Mouse (Mus musculus): ENCODE measurements around the gene Lrrc8c. TPM values are rescaled to one million over a fixed set of nuclear protein-coding genes. Genes with fewer than 3 reads are reported as not detected.

The Lrrc8c gene
- 24.3 and 26.5 TPM in 2 replicates for polyA plus RNA-seq (2015; fragmentation: Nextera tagmentation; extraction: Ambion mirVana)

DNA sequence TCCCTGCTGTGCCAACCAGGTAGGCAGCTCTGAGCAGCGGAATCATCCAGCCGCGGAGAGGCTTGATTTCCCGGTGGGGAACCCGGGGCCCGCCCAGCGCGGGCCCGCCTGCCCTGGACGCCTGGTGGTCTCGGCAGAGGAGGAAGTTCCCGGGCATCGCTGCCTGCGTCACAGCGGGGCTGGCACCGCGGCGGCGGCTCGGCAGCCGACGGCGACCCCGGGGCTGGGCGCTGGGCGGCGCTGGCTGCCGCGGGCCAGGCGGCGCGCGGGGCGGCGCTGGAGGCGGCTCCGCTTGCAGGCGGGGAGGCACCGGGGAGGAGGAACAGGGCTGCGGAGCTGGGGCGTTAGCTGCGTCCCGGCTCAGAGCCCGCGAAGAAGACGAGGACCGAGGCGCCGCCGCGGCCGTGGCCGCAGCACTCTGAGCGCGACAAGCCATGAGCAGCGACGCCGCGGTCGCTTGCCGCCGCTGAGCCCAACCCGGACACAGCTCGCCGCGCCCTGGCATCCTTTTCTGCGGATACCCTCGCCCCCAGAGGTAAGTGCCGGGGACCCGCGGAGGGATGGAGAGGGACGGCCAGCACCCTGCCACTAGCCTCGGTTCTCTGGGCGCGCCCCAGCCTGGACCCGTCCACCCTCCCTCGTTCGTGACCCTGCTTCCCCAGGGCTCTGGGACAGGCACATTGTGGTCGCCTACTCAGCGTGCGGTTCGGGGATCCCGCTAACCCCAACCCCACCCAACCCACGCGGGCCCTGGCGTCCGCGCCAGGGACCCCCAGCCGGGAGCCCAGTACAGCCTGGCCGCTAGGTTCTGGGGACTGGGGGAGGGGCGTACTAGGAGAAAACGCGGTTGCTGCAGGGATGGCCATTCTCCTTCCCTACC lies at the start of gene Lrrc8c:
Lrrc8c (plus strand) TSS at position 293 of the 880 bp plus-strand sequence.
- H3K36me3 ChIP-seq, result no peaks in the 10 kb centered on the region
- H3K9ac ChIP-seq, result peak within 1 kb of the TSS; percentile 74
- H3K4me1 ChIP-seq, result peaks cover 32% of the 10 kb centered on the region
- H3K9me3 ChIP-seq, result no peaks in the 10 kb centered on the region
- ATAC-seq (ENCODE audit: borderline replicate concordance, extremely low read depth, low FRiP score, low TSS enrichment), result peak; percentile 94
- peak within 1 kb of the TSS; percentile 94 for H3K27ac ChIP-seq
- peak within 1 kb of the TSS; percentile 85 for H3K4me3 ChIP-seq
- peak within 1 kb of the TSS; percentile 96 for H3K4me2 ChIP-seq
- WGBS, result under 1% methylated on average over 81 of the region's 93 CpGs
- H3K27me3 ChIP-seq, result no peaks in the 10 kb centered on the region

DNA sequence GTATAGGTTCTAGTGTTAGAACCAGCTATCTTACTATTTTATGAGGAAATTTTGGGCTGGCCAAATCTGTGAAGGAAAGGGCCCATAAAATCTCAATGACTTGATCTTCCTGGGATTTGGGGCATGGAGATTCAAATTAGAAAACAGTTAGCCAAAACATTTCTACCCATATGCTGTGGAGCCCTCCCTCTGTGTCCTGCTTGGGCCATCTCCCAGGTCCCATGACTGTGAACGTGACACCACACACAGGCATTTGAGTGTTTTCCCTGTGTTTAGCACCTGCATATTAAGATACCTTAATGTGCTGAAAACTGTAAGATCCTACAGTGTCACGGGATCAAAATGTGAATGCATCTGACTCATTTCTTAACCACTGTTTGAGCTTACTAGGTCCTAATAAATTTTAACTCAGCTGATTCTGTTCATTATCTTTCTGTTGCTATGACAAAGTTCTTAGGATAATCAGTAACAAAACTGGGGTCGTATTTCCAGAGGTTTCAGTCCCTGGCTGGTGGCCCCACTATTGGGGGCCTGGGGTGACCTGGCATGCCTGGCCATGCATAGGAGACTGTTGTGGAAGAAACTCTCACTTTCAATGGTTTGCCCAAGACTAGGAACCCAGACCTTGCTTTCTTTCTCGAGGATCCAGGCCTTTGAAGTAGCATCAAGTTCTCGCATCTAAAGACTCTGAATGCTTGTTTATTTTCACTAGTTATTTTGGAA lies 46.0 kb upstream of the Lrrc8c start:
- Histone ChIP-seq H3K36me3 (no peaks in the 10 kb centered on the region), H3K9me3 (no peaks in the 10 kb centered on the region), H3K4me3 (no peak overlapping the region), H3K4me1 (no peaks in the 10 kb centered on the region), H3K27me3 (no peaks in the 10 kb centered on the region), H3K4me2 (no peak overlapping the region), H3K9ac (no peak overlapping the region), H3K27ac (no peak overlapping the region)
- 55% methylated on average over 5 of the region's 5 CpGs for WGBS
- no peak for ATAC-seq (ENCODE audit: borderline replicate concordance, extremely low read depth, low FRiP score, low TSS enrichment)

DNA sequence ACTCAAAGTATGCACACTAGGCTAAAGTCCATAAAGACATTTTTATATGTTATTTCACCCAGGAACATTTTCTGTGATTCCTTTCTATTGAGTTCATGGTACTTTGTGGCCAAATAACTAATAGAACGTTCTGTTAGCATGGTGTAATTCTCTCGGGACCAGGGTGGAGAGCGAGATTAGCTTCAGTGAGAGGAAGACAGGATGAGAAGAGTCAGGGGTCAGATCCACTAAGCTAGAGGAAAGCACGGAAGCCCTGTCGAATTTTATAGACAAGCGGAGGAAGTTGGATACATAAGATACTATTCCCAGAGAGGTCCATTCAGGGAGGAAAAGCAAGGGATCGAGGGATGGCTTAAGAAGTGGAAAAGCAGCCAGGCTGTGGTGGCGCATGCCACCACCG lies 41.7 kb upstream of the Lrrc8c start:
- H3K4me1 ChIP-seq, result no peaks in the 10 kb centered on the region
- H3K27me3 ChIP-seq, result no peaks in the 10 kb centered on the region
- no peak overlapping the region for H3K4me3 ChIP-seq
- peaks cover 16% of the 10 kb centered on the region; the same call in 1 of the 2 replicates for H3K36me3 ChIP-seq
- no peaks in the 10 kb centered on the region for H3K9me3 ChIP-seq
- no peak overlapping the region for H3K27ac ChIP-seq
- no peak overlapping the region for H3K9ac ChIP-seq
- no peak for ATAC-seq (ENCODE audit: borderline replicate concordance, extremely low read depth, low FRiP score, low TSS enrichment)
- 78% methylated on average over 9 of the region's 9 CpGs for WGBS
- no peak overlapping the region for H3K4me2 ChIP-seq

DNA sequence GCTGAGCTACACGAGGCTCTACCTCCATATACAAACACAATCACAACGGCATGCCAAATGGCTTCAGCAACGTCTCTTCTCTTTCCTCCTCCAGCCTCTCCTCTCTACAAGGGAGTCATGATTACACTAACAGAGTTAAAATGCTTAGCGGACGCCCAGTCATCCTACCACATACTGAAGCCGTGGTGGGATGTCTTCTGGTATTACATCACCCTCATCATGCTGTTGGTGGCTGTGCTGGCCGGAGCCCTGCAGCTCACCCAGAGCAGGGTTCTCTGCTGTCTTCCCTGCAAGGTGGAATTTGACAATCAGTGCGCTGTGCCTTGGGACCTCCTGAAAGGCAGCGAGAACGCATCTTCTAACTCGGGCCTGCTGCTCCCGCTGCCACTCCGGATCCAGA lies 39.5 kb upstream of the Lrrc8c start:
- H3K9ac ChIP-seq, result no peak overlapping the region
- H3K27me3 ChIP-seq, result no peaks in the 10 kb centered on the region
- no peaks in the 10 kb centered on the region for H3K4me1 ChIP-seq
- no peak overlapping the region for H3K27ac ChIP-seq
- WGBS, result 82% methylated on average over 13 of the region's 13 CpGs
- peaks cover 16% of the 10 kb centered on the region; the same call in 1 of the 2 replicates for H3K36me3 ChIP-seq
- no peak overlapping the region for H3K4me2 ChIP-seq
- no peak overlapping the region for H3K4me3 ChIP-seq
- no peaks in the 10 kb centered on the region for H3K9me3 ChIP-seq
- no peak for ATAC-seq (ENCODE audit: borderline replicate concordance, extremely low read depth, low FRiP score, low TSS enrichment)

DNA sequence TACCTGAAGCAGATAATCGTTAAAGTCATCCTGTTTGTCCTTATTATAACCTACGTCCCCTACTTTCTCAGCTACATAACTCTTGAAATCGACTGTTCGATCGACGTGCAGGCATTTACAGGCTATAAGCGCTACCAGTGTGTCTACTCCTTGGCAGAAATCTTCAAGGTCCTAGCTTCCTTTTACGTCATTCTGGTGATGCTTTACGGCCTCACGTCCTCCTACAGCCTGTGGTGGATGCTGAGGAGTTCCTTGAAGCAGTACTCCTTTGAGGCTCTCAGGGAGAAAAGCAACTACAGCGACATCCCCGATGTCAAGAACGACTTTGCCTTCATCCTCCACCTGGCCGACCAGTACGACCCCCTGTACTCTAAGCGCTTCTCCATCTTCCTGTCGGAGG lies 38.6 kb upstream of the Lrrc8c start:
- Histone ChIP-seq H3K36me3 (peaks cover 16% of the 10 kb centered on the region; the same call in 1 of the 2 replicates), H3K9me3 (no peaks in the 10 kb centered on the region), H3K27me3 (no peaks in the 10 kb centered on the region), H3K4me3 (no peak overlapping the region), H3K9ac (no peak overlapping the region), H3K4me1 (no peaks in the 10 kb centered on the region), H3K4me2 (no peak overlapping the region), H3K27ac (no peak overlapping the region)
- ATAC-seq (ENCODE audit: borderline replicate concordance, extremely low read depth, low FRiP score, low TSS enrichment), result no peak
- 92% methylated on average over 17 of the region's 17 CpGs for WGBS

- no peak overlapping the region for H3K4me2 ChIP-seq
- 78% methylated on average over 2 of the region's 2 CpGs for WGBS
- no peaks in the 10 kb centered on the region for H3K4me1 ChIP-seq
- ATAC-seq (ENCODE audit: borderline replicate concordance, extremely low read depth, low FRiP score, low TSS enrichment), result no peak
- peaks cover 16% of the 10 kb centered on the region; the same call in 1 of the 2 replicates for H3K36me3 ChIP-seq
- no peaks in the 10 kb centered on the region for H3K27me3 ChIP-seq
- H3K4me3 ChIP-seq, result no peak overlapping the region
- H3K9ac ChIP-seq, result no peak overlapping the region
- H3K27ac ChIP-seq, result no peak overlapping the region
- H3K9me3 ChIP-seq, result no peaks in the 10 kb centered on the region
These were observed 35.6 kb upstream of the Lrrc8c start for GRCm38 (mm10) chr5:105483632-105484031.

DNA sequence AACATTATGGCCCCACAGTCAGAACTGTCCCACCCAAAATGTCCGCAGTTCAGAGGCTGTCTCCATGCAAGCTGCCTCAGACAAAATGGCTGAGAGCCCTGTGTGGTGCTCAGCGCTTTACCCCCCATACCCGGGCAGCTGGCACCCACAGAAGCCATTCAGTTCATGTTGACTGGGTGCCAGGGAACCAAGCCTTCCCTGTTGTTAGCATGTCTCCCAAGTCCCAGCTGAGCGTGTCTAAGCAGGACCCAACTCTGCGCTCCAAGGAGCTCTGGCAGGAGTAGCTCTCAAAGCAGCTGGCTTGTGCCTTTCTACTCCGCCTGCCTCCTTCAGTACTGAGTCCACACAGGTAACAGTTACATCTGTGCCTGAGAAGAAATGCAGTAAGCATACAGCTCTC lies 34.9 kb upstream of the Lrrc8c start:
- WGBS, result 89% methylated on average over 6 of the region's 6 CpGs
- Histone ChIP-seq H3K9me3 (no peaks in the 10 kb centered on the region), H3K36me3 (peaks cover 16% of the 10 kb centered on the region; the same call in 1 of the 2 replicates), H3K4me2 (no peak overlapping the region), H3K4me3 (no peak overlapping the region), H3K4me1 (no peaks in the 10 kb centered on the region), H3K27me3 (no peaks in the 10 kb centered on the region), H3K9ac (no peak overlapping the region), H3K27ac (no peak overlapping the region)
- ATAC-seq (ENCODE audit: borderline replicate concordance, extremely low read depth, low FRiP score, low TSS enrichment), result no peak

GRCm38 (mm10) chr5:105484891-105485290 lies 34.3 kb upstream of the Lrrc8c start:
- Histone ChIP-seq H3K27me3 (no peaks in the 10 kb centered on the region), H3K9ac (no peak overlapping the region), H3K4me3 (no peak overlapping the region), H3K4me2 (no peak overlapping the region), H3K9me3 (no peaks in the 10 kb centered on the region), H3K27ac (no peak overlapping the region), H3K36me3 (peaks cover 14% of the 10 kb centered on the region; the same call in 1 of the 2 replicates), H3K4me1 (no peaks in the 10 kb centered on the region)
- ATAC-seq (ENCODE audit: borderline replicate concordance, extremely low read depth, low FRiP score, low TSS enrichment), result no peak
- 88% methylated on average over 14 of the region's 14 CpGs for WGBS

GRCm38 (mm10) chr5:105490211-105490610 lies 29.0 kb upstream of the Lrrc8c start:
- Histone ChIP-seq H3K36me3 (no peaks in the 10 kb centered on the region), H3K27ac (no peak overlapping the region), H3K9ac (no peak overlapping the region), H3K4me1 (no peaks in the 10 kb centered on the region), H3K27me3 (no peaks in the 10 kb centered on the region), H3K9me3 (no peaks in the 10 kb centered on the region), H3K4me3 (no peak overlapping the region), H3K4me2 (no peak overlapping the region)
- no peak for ATAC-seq (ENCODE audit: borderline replicate concordance, extremely low read depth, low FRiP score, low TSS enrichment)
- 80% methylated on average over 5 of the region's 5 CpGs for WGBS

DNA sequence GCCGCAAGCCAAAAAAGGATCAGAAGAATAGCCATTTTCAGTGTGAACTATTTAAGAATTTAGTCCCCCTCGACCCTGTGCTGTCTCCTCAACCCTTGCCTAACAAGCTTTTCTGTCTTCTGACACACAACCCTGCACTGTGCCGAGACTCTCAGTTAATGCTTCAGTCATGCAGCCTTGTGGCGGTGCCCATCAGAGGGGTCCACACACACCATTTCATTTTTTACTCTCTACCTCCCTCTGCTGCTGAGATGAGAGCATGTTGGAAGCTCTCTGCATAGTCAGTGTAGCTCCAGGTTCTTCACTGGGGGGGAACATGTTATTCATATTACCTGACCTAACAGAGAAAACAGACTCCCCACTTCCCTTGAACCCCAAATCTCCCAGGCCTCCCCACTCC lies 27.8 kb upstream of the Lrrc8c start:
- H3K9me3 ChIP-seq, result no peaks in the 10 kb centered on the region
- no peak overlapping the region for H3K4me2 ChIP-seq
- no peak overlapping the region for H3K27ac ChIP-seq
- H3K9ac ChIP-seq, result no peak overlapping the region
- WGBS, result 56% methylated on average over 4 of the region's 4 CpGs
- no peak for ATAC-seq (ENCODE audit: borderline replicate concordance, extremely low read depth, low FRiP score, low TSS enrichment)
- no peaks in the 10 kb centered on the region for H3K27me3 ChIP-seq
- no peak overlapping the region for H3K4me3 ChIP-seq
- no peaks in the 10 kb centered on the region for H3K36me3 ChIP-seq
- peaks cover 3% of the 10 kb centered on the region for H3K4me1 ChIP-seq

- ATAC-seq (ENCODE audit: borderline replicate concordance, extremely low read depth, low FRiP score, low TSS enrichment), result no peak
- Histone ChIP-seq H3K36me3 (no peaks in the 10 kb centered on the region), H3K4me2 (no peak overlapping the region), H3K27ac (no peak overlapping the region), H3K27me3 (no peaks in the 10 kb centered on the region), H3K9ac (no peak overlapping the region), H3K4me1 (peaks cover 3% of the 10 kb centered on the region), H3K9me3 (no peaks in the 10 kb centered on the region), H3K4me3 (no peak overlapping the region)
- 45% methylated on average over 10 of the region's 10 CpGs for WGBS
These were observed 26.6 kb upstream of the Lrrc8c start for GRCm38 (mm10) chr5:105492367-105493246.
